Mouse (Mus musculus): ENCODE measurements at regions not wholly inside any gene's neighbourhood (a gene's known extent, or its start where the extent isn't known, plus 50 kb on each side); places are given as distances from the start of the nearest gene placed in this dataset.
A peak's percentile ranks its signal among the peaks of the same experiment; 100 is the strongest.

DNA sequence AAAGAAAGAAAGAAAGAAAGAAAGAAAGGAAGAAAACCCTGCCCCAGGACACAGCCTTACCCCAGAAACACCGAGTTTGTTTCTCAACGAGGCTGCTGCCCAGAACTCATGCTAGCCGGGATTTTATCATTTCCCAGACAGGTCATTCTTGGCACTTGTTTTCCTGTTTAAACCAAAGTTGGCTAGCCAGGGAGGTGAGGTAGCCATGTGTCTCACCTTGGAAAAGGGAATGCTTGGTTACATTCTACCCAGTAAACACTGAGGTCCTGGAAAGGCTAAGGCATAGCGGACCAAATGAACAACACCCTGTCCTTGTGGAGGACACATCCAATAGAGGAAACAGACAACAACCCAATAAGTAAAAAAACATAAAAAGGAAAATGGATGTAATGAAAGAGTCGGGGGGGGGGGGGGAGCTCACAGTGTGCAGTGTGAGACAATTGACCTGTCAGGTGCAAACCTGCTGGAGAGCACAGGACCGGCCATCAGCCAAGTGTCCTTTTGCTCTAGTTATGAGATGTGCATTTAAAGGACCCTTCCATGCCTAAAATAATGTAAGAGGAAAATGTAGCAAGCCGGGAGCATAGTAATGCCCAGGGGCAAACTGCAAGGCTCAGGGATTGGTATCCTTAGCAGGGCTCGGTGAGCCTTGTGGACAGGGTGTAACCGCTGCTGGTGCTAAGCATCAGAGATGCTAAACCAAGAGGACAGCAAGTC lies 78.2 kb upstream of the Fzd7 start:
- H3K9ac ChIP-seq (replicated peaks) = no peak overlapping the region
- no peaks in the 10 kb centered on the region for H3K9me3 ChIP-seq
- no peaks in the 10 kb centered on the region for H3K4me1 ChIP-seq
- H3K27me3 ChIP-seq = no peaks in the 10 kb centered on the region; the same call in 1 of the 2 replicates
- no peaks in the 10 kb centered on the region for H3K36me3 ChIP-seq
- 86% methylated on average over 9 of the region's 9 CpGs for WGBS
- no peak overlapping the region for H3K4me2 ChIP-seq (replicated peaks)
- no peak for ATAC-seq (ENCODE audit: low FRiP score, low read depth)
- H3K27ac ChIP-seq (replicated peaks) = no peak overlapping the region
- H3K4me3 ChIP-seq = no peak overlapping the region

- H3K27me3 ChIP-seq = no peaks in the 10 kb centered on the region
- no peak for ATAC-seq (ENCODE audit: low FRiP score, low read depth)
- no peak overlapping the region for H3K4me2 ChIP-seq (replicated peaks)
- H3K9ac ChIP-seq (replicated peaks) = no peak overlapping the region
- 86% methylated on average over 8 of the region's 8 CpGs for WGBS
- H3K4me3 ChIP-seq = no peak overlapping the region
- no peaks in the 10 kb centered on the region for H3K9me3 ChIP-seq
- no peaks in the 10 kb centered on the region for H3K4me1 ChIP-seq
- no peaks in the 10 kb centered on the region for H3K36me3 ChIP-seq
- H3K27ac ChIP-seq (replicated peaks) = no peak overlapping the region
These were observed 76.9 kb upstream of the Fzd7 start for GRCm38 (mm10) chr1:59405370-59405769.

DNA sequence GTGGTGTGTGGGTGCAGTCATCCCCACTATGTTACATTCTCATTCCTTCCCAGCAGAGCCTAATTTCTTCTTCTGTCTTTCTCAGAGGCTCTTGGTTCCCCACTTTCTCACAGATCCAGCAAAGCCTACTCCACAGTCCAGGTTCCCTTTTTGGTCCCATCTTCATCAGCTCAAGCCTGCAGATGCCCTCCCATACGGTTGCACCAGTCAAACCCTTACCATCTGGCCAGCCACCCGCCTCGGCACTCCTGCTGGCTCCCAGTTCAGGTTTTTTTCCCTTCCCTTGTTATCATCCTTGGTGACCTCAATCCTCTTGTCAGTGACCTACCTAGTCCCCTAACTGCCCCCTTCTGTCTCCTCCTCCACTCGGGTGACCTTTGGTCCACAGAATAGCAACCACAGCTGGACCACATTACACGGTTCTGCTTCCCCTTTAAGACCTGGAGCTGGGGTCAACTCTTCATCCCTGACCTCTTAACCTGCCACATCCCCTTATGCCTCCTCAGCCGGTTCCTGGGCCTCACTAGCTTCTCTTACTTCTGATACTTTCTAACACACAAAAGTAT lies 75.4 kb upstream of the Fzd7 start:
- Histone ChIP-seq H3K4me3 (no peak overlapping the region), H3K27ac (replicated peaks) (no peak overlapping the region), H3K27me3 (no peaks in the 10 kb centered on the region), H3K36me3 (no peaks in the 10 kb centered on the region), H3K4me2 (replicated peaks) (no peak overlapping the region), H3K9me3 (no peaks in the 10 kb centered on the region), H3K9ac (replicated peaks) (no peak overlapping the region), H3K4me1 (no peaks in the 10 kb centered on the region)
- no peak for ATAC-seq (ENCODE audit: low FRiP score, low read depth)
- 14% methylated on average over 6 of the region's 6 CpGs for WGBS

DNA sequence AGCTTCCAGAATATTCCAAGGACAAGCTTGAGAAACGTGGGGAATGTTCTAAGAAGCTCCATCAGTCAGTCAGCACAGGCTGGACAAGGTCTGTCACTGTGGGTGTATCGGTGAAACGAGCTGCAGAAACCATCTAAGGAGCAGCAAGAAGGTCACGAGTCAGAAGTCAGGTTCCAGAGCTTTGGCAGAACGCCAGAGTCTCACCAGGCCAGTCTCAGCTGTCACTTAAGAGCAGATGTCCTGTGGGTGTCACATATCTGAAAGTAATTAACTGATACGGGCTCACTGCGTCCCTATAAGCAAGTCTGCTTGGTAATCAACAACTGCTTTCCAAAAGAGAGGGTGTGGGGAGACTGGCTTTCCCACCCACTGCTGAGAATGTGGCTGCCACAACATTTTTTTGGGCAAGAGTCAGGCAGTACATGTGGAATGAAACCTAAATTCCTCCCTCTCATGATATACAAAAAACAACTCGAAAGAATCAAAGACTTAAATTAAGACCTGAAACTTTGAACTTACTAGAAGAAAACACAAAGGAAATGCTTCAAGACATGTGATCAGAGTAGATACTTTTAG lies 72.6 kb upstream of the Fzd7 start:
- H3K4me2 ChIP-seq (replicated peaks) = no peak overlapping the region
- H3K4me3 ChIP-seq = no peak overlapping the region
- no peak overlapping the region for H3K27ac ChIP-seq (replicated peaks)
- no peaks in the 10 kb centered on the region for H3K27me3 ChIP-seq
- ATAC-seq (ENCODE audit: low FRiP score, low read depth) = no peak
- no peaks in the 10 kb centered on the region for H3K36me3 ChIP-seq
- no peak overlapping the region for H3K9ac ChIP-seq (replicated peaks)
- 55% methylated on average over 8 of the region's 8 CpGs for whole genome bisulfite sequencing
- H3K4me1 ChIP-seq = peaks cover 5% of the 10 kb centered on the region; the same call in 1 of the 2 replicates
- H3K9me3 ChIP-seq = no peaks in the 10 kb centered on the region

GRCm38 (mm10) chr1:59413264-59413663 lies 69.0 kb upstream of the Fzd7 start:
- H3K36me3 ChIP-seq = no peaks in the 10 kb centered on the region
- H3K9ac ChIP-seq (replicated peaks) = no peak overlapping the region
- H3K4me2 ChIP-seq (replicated peaks) = no peak overlapping the region
- 92% methylated on average over 8 of the region's 8 CpGs for WGBS
- no peak overlapping the region for H3K27ac ChIP-seq (replicated peaks)
- H3K9me3 ChIP-seq = no peaks in the 10 kb centered on the region
- H3K4me3 ChIP-seq = no peak overlapping the region
- no peak for ATAC-seq (ENCODE audit: low FRiP score, low read depth)
- peaks cover 9% of the 10 kb centered on the region; the same call in 1 of the 2 replicates for H3K4me1 ChIP-seq
- no peaks in the 10 kb centered on the region for H3K27me3 ChIP-seq

DNA sequence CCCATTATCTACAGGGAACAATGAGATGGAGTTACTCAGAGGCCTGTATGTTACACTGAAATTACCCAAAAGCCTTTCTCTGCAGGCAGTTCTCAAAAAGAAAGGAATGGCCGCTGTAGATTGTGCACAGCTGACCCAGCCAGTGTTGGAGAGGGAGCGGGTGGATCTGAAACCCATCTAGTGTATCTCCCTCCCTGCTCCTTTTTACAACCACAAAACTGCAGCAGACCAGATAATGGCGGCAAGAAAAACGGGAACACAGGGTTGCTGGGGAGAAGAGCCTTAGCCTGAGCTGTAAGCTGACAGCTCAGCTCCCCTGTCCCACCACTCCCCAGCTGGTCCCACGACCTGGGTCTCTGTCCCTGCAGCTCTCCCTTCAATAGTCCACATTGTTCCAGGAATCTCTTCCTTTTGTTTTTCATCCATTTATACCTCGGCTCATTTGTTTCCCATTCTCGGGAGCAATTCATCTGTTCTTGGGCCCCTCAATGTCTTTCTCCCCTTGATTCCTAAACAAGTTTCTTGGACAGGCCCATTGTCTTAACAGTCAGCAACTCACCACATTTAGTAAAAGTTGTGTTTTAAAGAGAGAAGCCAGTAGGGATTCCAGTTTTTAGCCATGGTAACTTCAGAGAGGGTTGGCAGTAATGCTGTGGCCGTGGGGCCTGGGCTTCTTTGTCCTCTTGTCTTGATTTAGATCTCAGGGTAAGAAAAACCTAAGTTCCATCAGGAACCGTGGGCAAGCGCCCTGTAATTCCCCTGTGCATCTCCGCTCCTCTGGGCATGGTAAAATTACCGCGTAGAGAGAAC lies 67.6 kb upstream of the Fzd7 start:
- no peaks in the 10 kb centered on the region for H3K36me3 ChIP-seq
- H3K4me2 ChIP-seq (replicated peaks) = no peak overlapping the region
- H3K27ac ChIP-seq (replicated peaks) = no peak overlapping the region
- H3K9me3 ChIP-seq = no peaks in the 10 kb centered on the region
- peaks cover 9% of the 10 kb centered on the region; the same call in 1 of the 2 replicates for H3K4me1 ChIP-seq
- no peaks in the 10 kb centered on the region for H3K27me3 ChIP-seq
- WGBS = 48% methylated on average over 13 of the region's 13 CpGs
- no peak overlapping the region for H3K4me3 ChIP-seq
- ATAC-seq (ENCODE audit: low FRiP score, low read depth) = no peak
- H3K9ac ChIP-seq (replicated peaks) = no peak overlapping the region

- ATAC-seq (ENCODE audit: low FRiP score, low read depth) = no peak
- no peak overlapping the region for H3K9ac ChIP-seq (replicated peaks)
- H3K27ac ChIP-seq (replicated peaks) = no peak overlapping the region
- H3K27me3 ChIP-seq = no peaks in the 10 kb centered on the region
- 89% methylated on average over 11 of the region's 11 CpGs for WGBS
- no peaks in the 10 kb centered on the region for H3K36me3 ChIP-seq
- no peak overlapping the region for H3K4me3 ChIP-seq
- H3K9me3 ChIP-seq = no peaks in the 10 kb centered on the region
- peaks cover 9% of the 10 kb centered on the region; the same call in 1 of the 2 replicates for H3K4me1 ChIP-seq
- H3K4me2 ChIP-seq (replicated peaks) = no peak overlapping the region
These were observed 66.4 kb upstream of the Fzd7 start for GRCm38 (mm10) chr1:59415733-59416312.

DNA sequence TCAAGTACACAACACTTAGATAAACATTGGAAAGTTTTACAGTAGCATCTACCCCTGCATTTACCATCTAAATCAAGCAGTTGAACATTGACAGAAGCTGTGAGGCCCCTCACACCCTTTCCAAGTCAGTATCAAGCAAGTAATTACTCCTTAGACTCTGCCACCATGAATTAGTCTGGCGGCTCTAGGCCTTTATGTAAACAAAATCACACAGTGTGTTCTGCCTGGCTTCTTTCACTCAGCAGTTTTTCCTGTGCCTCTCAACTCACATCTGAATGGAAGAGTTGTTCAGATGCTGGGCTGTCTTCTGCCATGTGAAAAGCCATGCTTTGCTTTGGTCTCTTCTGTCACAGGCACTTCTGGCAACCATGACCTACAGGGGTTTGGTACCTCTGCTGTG lies 64.9 kb upstream of the Fzd7 start:
- Histone ChIP-seq H3K4me1 (peaks cover 13% of the 10 kb centered on the region), H3K4me3 (no peak overlapping the region), H3K27ac (replicated peaks) (no peak overlapping the region), H3K4me2 (replicated peaks) (no peak overlapping the region), H3K27me3 (no peaks in the 10 kb centered on the region), H3K9ac (replicated peaks) (no peak overlapping the region), H3K36me3 (no peaks in the 10 kb centered on the region), H3K9me3 (no peaks in the 10 kb centered on the region)
- WGBS = 60% methylated on average over 1 of the region's 1 CpGs
- no peak for ATAC-seq (ENCODE audit: low FRiP score, low read depth)

DNA sequence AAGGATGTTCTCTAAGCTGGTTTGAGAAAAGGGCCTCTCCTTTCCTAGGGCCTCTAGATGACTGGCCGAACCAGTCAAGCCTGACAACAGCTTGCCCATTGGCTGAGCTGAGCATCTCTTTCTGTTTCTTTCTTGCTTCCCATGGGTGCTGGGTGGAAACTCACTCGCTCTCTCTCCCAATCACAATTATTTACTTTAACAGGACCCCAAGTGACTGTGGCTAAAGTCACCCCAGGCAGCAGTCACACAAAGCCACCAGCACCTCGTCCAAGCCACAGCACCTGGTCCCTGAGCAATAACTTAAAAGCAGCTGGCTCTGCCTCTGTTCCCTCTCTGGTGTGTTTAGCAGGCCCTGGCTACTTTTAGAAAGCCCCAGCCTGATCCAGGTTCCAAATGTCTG lies 64.3 kb upstream of the Fzd7 start:
- no peaks in the 10 kb centered on the region for H3K27me3 ChIP-seq
- no peak overlapping the region for H3K4me2 ChIP-seq (replicated peaks)
- no peak for ATAC-seq (ENCODE audit: low FRiP score, low read depth)
- H3K9ac ChIP-seq (replicated peaks) = no peak overlapping the region
- no peak overlapping the region for H3K27ac ChIP-seq (replicated peaks)
- H3K36me3 ChIP-seq = no peaks in the 10 kb centered on the region
- H3K4me3 ChIP-seq = no peak overlapping the region
- H3K9me3 ChIP-seq = no peaks in the 10 kb centered on the region
- peaks cover 20% of the 10 kb centered on the region for H3K4me1 ChIP-seq
- WGBS = 64% methylated on average over 3 of the region's 3 CpGs

- no peaks in the 10 kb centered on the region for H3K27me3 ChIP-seq
- H3K36me3 ChIP-seq = no peaks in the 10 kb centered on the region
- H3K4me1 ChIP-seq = peaks cover 27% of the 10 kb centered on the region
- no peak overlapping the region for H3K27ac ChIP-seq (replicated peaks)
- no peak overlapping the region for H3K9ac ChIP-seq (replicated peaks)
- WGBS = 85% methylated on average over 9 of the region's 9 CpGs
- H3K9me3 ChIP-seq = no peaks in the 10 kb centered on the region
- no peak for ATAC-seq (ENCODE audit: low FRiP score, low read depth)
- no peak overlapping the region for H3K4me3 ChIP-seq
- no peak overlapping the region for H3K4me2 ChIP-seq (replicated peaks)
These were observed 63.5 kb upstream of the Fzd7 start for GRCm38 (mm10) chr1:59418748-59419147.

DNA sequence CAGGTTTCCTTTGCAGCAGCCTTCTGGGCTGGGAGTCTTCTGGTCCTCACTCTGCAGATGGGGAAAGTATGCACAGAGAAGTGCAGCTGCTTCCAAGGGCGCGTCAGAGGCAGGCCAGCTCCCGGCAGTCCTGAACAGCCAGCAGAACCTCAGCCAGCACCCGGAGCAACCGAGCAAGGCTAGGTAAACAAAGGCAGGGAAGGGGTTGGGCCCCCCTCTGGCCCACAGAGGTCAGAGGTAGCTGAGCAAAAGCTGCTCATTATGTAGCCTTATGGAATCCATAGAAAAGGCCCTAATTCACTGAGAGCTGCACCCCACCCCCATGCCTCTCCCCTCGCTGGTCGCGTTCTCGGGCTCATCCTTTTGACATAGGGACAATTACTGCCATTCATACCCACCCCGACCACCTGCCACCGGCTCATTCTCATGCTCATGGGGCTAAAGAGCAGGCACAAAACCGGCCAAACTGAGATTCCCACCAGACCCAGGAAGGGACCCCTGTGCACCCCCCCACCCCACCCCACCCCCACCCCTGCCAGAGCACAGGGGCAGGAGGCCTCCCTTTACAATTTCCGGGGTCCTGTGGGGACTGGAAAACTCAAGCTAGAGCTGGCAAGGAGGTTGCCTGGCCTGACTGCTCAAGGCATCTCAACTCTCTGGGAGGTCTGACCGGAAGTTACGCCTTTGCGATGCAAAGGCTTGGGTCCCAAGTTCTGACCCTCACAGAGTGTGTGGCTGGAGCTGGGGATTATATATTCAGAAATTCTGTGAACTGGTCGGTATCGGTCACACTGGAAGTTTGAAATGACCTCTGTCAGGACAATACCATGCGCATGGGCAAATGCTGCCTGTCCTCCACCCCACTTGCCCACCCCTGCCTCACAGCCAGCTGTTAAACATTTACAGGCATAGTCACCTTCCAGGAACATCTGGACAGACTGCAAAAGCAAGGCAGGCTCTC lies 59.0 kb upstream of the Fzd7 start:
- Histone ChIP-seq H3K4me2 (replicated peaks) (peak overlapping the region; percentile 23), H3K9ac (replicated peaks) (0 out of 2 replicates have a peak overlapping the region, but pooled peaks have one; percentile 28), H3K9me3 (no peaks in the 10 kb centered on the region), H3K36me3 (no peaks in the 10 kb centered on the region), H3K27ac (replicated peaks) (peak overlapping the region; percentile 63), H3K27me3 (peaks cover 5% of the 10 kb centered on the region; the same call in 1 of the 2 replicates), H3K4me1 (peaks cover 29% of the 10 kb centered on the region), H3K4me3 (no peak overlapping the region)
- WGBS = 11% methylated on average over 19 of the region's 19 CpGs
- peak; percentile 77 for ATAC-seq (ENCODE audit: low FRiP score, low read depth)

Measured in midbrain, embryonic 12.5 days (tissue).